Mouse (Mus musculus) lung, embryonic 16.5 days (tissue): ENCODE measurements around the gene Eml5. TPM values are rescaled to one million over a fixed set of nuclear protein-coding genes. Genes with fewer than 3 reads are reported as not detected.

ENCODE experiments used
- ATAC-seq: fragments of 200-750 bp; cut with Nextera tagmentation; 2 replicates; pipeline ENCODE4 v1.8.0; 2017; ENCODE audit warnings: low read depth, mild to moderate bottlenecking, moderate library complexity
- H3K27ac ChIP-seq: fragments of 300-500 bp; sonication (generic); 2 replicates; pipeline ENCODE4 v1.5.1; 2014; ENCODE audit warnings: mild to moderate bottlenecking, control low read depth, low read length
- H3K27me3 ChIP-seq: fragments of 300-500 bp; sonication (generic); 2 replicates; pipeline ENCODE4 v1.6.1; 2014; ENCODE audit warnings: low read depth, low read length, mixed read lengths; ENCODE audit not compliant: control insufficient read depth, insufficient read depth
- H3K36me3 ChIP-seq: fragments of 300-500 bp; sonication (generic); 2 replicates; pipeline ENCODE4 v1.6.1; 2014; ENCODE audit warnings: low read length; ENCODE audit not compliant: control insufficient read depth, insufficient read depth
- H3K4me1 ChIP-seq: fragments of 300-500 bp; sonication (generic); replicated peaks from 2 replicates; pipeline ENCODE4 v1.6.1; 2014; ENCODE audit warnings: low read length, mixed read lengths; ENCODE audit not compliant: control insufficient read depth, insufficient read depth
- H3K4me2 ChIP-seq: fragments of 300-500 bp; sonication (generic); 2 replicates; pipeline ENCODE4 v1.6.1; 2014; ENCODE audit warnings: low read depth, low read length, control low read depth
- H3K4me3 ChIP-seq: fragments of 300-500 bp; sonication (generic); 2 replicates; pipeline ENCODE4 v1.5.1; 2014; ENCODE audit warnings: mild to moderate bottlenecking, low read length, control low read depth
- H3K9ac ChIP-seq: fragments of 300-500 bp; sonication (generic); 2 replicates; pipeline ENCODE4 v1.6.1; 2014; ENCODE audit warnings: low read length, control low read depth
- H3K9me3 ChIP-seq: fragments of 300-500 bp; sonication (generic); 2 replicates; pipeline ENCODE4 v1.6.1; 2016; ENCODE audit warnings: low read length; ENCODE audit not compliant: control insufficient read depth
- WGBS: fragments of 180-500 bp; shearing (Covaris S2); extraction: QIAGEN DNeasy Blood & Tissue Kit; methylation state at CpG from one replicate; pipeline ENCODE4 v1.1.7; 2014; 5-methylcytosine and 5-hydroxymethylcytosine counted together
- polyA plus RNA-seq: library from polyadenylated mRNA; unstranded; fragments of >200 nt; fragmentation: Nextera tagmentation; extraction: Ambion mirVana; gene quantifications from 2 replicates; pipeline ENCODE4 v1.2.1, GENCODE M21; 2015

Eml5 gene
- polyA plus RNA-seq, 1 experiment from 2014 or later, result 3.4 TPM

DNA sequence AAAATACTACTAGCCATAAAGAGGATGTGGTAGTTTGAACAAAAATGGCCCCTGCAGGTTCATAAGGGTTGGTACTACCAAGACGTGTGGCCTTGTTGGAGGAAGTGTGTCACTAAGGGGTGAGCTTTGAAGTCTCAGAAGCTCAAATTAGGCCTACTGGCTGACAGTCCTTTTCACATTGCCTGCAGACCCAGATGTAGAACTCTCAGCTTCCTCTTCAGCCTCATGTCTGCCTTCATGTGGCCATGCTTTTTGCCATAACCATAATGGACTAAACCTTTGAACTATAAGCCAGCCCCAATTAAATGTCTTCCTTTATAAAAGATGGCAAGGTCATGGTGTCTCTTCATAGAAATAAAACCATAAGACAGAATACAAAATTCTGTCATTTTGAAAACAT, 4.5 kb downstream of the Eml5 start:
- H3K4me1 ChIP-seq, result peaks cover 3% of the 10 kb centered on the region; the same call in 1 of the 2 replicates
- no peak for ATAC-seq
- WGBS, result 62% methylated on average over 1 of the region's 1 CpGs
- no peak overlapping the region for H3K27ac ChIP-seq
- H3K4me2 ChIP-seq, result no peak overlapping the region
- no peak overlapping the region for H3K9ac ChIP-seq
- no peak overlapping the region for H3K4me3 ChIP-seq
- no peaks in the 10 kb centered on the region for H3K36me3 ChIP-seq
- peaks cover 9% of the 10 kb centered on the region for H3K27me3 ChIP-seq
- H3K9me3 ChIP-seq, result no peaks in the 10 kb centered on the region

- Histone ChIP-seq H3K4me3 (no peak overlapping the region), H3K27me3 (no peaks in the 10 kb centered on the region), H3K27ac (no peak overlapping the region), H3K4me1 (no peaks in the 10 kb centered on the region), H3K9me3 (no peaks in the 10 kb centered on the region), H3K36me3 (no peaks in the 10 kb centered on the region), H3K9ac (no peak overlapping the region), H3K4me2 (no peak overlapping the region)
- WGBS, result 4% methylated on average over 1 of the region's 1 CpGs
- ATAC-seq, result no peak
Measured at GRCm38 (mm10) chr12:98884515-98884914, 16.8 kb downstream of the Eml5 start.

DNA sequence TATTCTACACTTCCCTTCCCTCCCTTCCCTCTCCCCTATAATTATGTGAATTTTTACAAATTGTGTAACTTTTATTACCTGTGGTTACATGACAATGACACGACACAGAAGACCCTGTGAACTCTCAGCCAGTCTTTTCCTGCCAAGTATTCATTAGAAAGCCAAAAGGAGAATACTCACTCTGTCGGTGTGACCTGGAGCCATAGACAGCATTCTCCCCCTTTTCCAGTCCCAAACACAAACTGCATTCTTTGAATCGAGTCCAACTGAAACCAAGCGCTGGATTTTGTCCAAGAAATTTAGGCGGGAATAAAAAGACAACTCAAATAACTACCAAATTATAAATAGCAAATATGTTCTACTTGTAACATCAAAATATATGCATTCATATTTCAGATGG, 19.5 kb downstream of the Eml5 start:
- Histone ChIP-seq H3K9ac (no peak overlapping the region), H3K4me3 (no peak overlapping the region), H3K4me1 (no peaks in the 10 kb centered on the region), H3K9me3 (no peaks in the 10 kb centered on the region), H3K27ac (no peak overlapping the region), H3K36me3 (no peaks in the 10 kb centered on the region), H3K4me2 (no peak overlapping the region), H3K27me3 (no peaks in the 10 kb centered on the region)
- peak; percentile 64; the same call in 1 of the 2 replicates for ATAC-seq
- WGBS, result 35% methylated on average over 5 of the region's 5 CpGs

- no peak for ATAC-seq
- H3K4me3 ChIP-seq, result no peak overlapping the region
- no peak overlapping the region for H3K9ac ChIP-seq
- no peaks in the 10 kb centered on the region for H3K9me3 ChIP-seq
- H3K36me3 ChIP-seq, result no peaks in the 10 kb centered on the region
- no peaks in the 10 kb centered on the region for H3K27me3 ChIP-seq
- H3K27ac ChIP-seq, result no peak overlapping the region
- 68% methylated on average over 1 of the region's 1 CpGs for WGBS
- no peak overlapping the region for H3K4me2 ChIP-seq
- H3K4me1 ChIP-seq, result no peaks in the 10 kb centered on the region
Measured at GRCm38 (mm10) chr12:98878693-98879092, 22.6 kb downstream of the Eml5 start.

GRCm38 (mm10) chr12:98875216-98875615, 26.1 kb downstream of the Eml5 start:
- no peak overlapping the region for H3K9ac ChIP-seq
- ATAC-seq, result no peak
- no peak overlapping the region for H3K4me3 ChIP-seq
- H3K27ac ChIP-seq, result no peak overlapping the region
- 48% methylated on average over 2 of the region's 2 CpGs for WGBS
- no peaks in the 10 kb centered on the region for H3K4me1 ChIP-seq
- H3K27me3 ChIP-seq, result no peaks in the 10 kb centered on the region
- H3K9me3 ChIP-seq, result no peaks in the 10 kb centered on the region
- no peak overlapping the region for H3K4me2 ChIP-seq
- H3K36me3 ChIP-seq, result no peaks in the 10 kb centered on the region

GRCm38 (mm10) chr12:98872836-98873235, 28.4 kb downstream of the Eml5 start:
- Histone ChIP-seq H3K36me3 (no peaks in the 10 kb centered on the region), H3K9me3 (no peaks in the 10 kb centered on the region), H3K4me1 (no peaks in the 10 kb centered on the region), H3K9ac (no peak overlapping the region), H3K4me3 (no peak overlapping the region), H3K27ac (no peak overlapping the region), H3K4me2 (no peak overlapping the region), H3K27me3 (no peaks in the 10 kb centered on the region)
- WGBS, result 82% methylated on average over 10 of the region's 10 CpGs
- ATAC-seq, result no peak

- no peak for ATAC-seq
- Histone ChIP-seq H3K4me3 (no peak overlapping the region), H3K27me3 (no peaks in the 10 kb centered on the region), H3K9me3 (no peaks in the 10 kb centered on the region), H3K4me2 (no peak overlapping the region), H3K27ac (no peak overlapping the region), H3K4me1 (no peaks in the 10 kb centered on the region), H3K36me3 (no peaks in the 10 kb centered on the region), H3K9ac (no peak overlapping the region)
- 79% methylated on average over 4 of the region's 4 CpGs for WGBS
Measured at GRCm38 (mm10) chr12:98863436-98863835, 37.8 kb downstream of the Eml5 start.

DNA sequence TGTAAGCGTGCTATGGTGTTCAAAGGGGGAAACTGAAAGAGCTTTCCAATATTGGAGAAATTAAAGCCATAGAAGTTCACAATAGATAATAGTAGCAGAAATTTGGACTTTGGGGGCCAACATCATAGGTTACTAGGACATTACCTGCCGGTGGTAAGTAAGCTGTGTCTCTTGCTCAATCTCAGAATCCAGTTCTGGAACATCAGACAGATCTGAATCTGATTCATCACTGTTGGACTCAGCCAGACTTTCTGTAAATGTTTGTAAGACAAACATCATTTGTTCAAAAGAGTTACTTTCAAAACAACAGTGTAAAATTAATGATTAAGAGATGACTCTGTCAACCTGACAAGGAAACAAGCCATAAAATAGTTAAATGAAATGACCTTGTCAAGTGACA, 41.0 kb downstream of the Eml5 start:
- no peaks in the 10 kb centered on the region for H3K36me3 ChIP-seq
- H3K9ac ChIP-seq, result no peak overlapping the region
- WGBS, result 83% methylated on average over 2 of the region's 2 CpGs
- H3K27ac ChIP-seq, result no peak overlapping the region
- no peaks in the 10 kb centered on the region for H3K27me3 ChIP-seq
- H3K9me3 ChIP-seq, result no peaks in the 10 kb centered on the region
- H3K4me1 ChIP-seq, result no peaks in the 10 kb centered on the region
- no peak overlapping the region for H3K4me2 ChIP-seq
- H3K4me3 ChIP-seq, result no peak overlapping the region
- no peak for ATAC-seq

DNA sequence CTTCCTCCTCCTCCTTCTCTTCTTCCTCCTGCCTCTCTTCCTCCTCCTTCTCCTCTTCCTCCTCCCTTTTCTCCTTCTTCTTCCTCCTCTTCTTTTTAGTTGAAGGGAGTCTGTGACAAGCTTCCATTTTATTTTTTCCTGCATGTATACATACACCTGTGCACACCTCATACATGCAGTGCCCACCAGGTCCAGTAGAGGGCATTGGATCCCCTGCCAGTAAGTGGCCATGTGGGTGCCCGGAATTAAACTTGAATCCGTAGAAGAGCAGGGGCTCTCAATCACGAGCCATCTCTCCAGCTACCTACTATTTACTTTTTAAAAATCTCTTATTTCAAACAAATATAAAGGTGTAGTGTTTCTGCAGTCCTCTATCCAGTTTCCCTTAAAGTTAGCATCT, 50.5 kb downstream of the Eml5 start:
- 13% methylated on average over 3 of the region's 3 CpGs for WGBS
- no peaks in the 10 kb centered on the region for H3K27me3 ChIP-seq
- no peak for ATAC-seq
- H3K4me3 ChIP-seq, result no peak overlapping the region
- H3K4me1 ChIP-seq, result no peaks in the 10 kb centered on the region
- no peak overlapping the region for H3K4me2 ChIP-seq
- no peak overlapping the region for H3K9ac ChIP-seq
- no peak overlapping the region for H3K27ac ChIP-seq
- H3K36me3 ChIP-seq, result no peaks in the 10 kb centered on the region
- no peaks in the 10 kb centered on the region for H3K9me3 ChIP-seq

- Histone ChIP-seq H3K9me3 (no peaks in the 10 kb centered on the region), H3K27me3 (no peaks in the 10 kb centered on the region), H3K27ac (no peak overlapping the region), H3K4me3 (no peak overlapping the region), H3K36me3 (no peaks in the 10 kb centered on the region), H3K4me1 (no peaks in the 10 kb centered on the region), H3K9ac (no peak overlapping the region), H3K4me2 (no peak overlapping the region)
- ATAC-seq, result no peak
- 90% methylated on average over 3 of the region's 3 CpGs for WGBS
Measured at GRCm38 (mm10) chr12:98844774-98845173, 56.5 kb downstream of the Eml5 start.
